Mouse (Mus musculus) stomach, embryonic 16.5 days (tissue): ENCODE results near the gene Ebpl. TPM values are rescaled to one million over a fixed set of nuclear protein-coding genes. Genes with fewer than 3 reads are reported as not detected.

Experiments used
- ATAC-seq: fragments of 200-750 bp; cut with Nextera tagmentation; 2 replicates; pipeline ENCODE4 v1.8.0; 2017; ENCODE audit warnings: moderate number of reproducible peaks, moderate TSS enrichment; ENCODE audit not compliant: insufficient read depth, low FRiP score
- H3K27ac ChIP-seq: fragments of 300-500 bp; sonication (generic); 2 replicates; pipeline ENCODE4 v1.5.1; 2014; ENCODE audit warnings: low read length
- H3K27me3 ChIP-seq: fragments of 300-500 bp; sonication (generic); 2 replicates; pipeline ENCODE4 v1.6.1; 2014; ENCODE audit warnings: low read length, control low read depth, mixed read lengths; ENCODE audit not compliant: control insufficient read depth, insufficient read depth
- H3K36me3 ChIP-seq: fragments of 300-500 bp; sonication (generic); 2 replicates; pipeline ENCODE4 v1.6.1; 2014; ENCODE audit warnings: low read length; ENCODE audit not compliant: control insufficient read depth, insufficient read depth
- H3K4me1 ChIP-seq: fragments of 300-500 bp; sonication (generic); 2 replicates; pipeline ENCODE4 v1.6.1; 2014; ENCODE audit warnings: low read length, control low read depth, mixed read lengths; ENCODE audit not compliant: control insufficient read depth, insufficient read depth
- H3K4me2 ChIP-seq: fragments of 300-500 bp; sonication (generic); 2 replicates; pipeline ENCODE4 v1.6.1; 2014; ENCODE audit warnings: low read depth, low read length, mixed read lengths
- H3K4me3 ChIP-seq: fragments of 300-500 bp; sonication (generic); replicated peaks from 2 replicates; pipeline ENCODE4 v1.5.1; 2014; ENCODE audit warnings: mild to moderate bottlenecking, low read length
- H3K9ac ChIP-seq: fragments of 300-500 bp; sonication (generic); 2 replicates; pipeline ENCODE4 v1.6.1; 2014; ENCODE audit warnings: low read length
- H3K9me3 ChIP-seq: fragments of 300-500 bp; sonication (generic); replicated peaks from 2 replicates; pipeline ENCODE4 v1.6.1; 2016; ENCODE audit warnings: low read length, control low read depth; ENCODE audit not compliant: control insufficient read depth
- WGBS: fragments of 180-500 bp; shearing (Covaris S2); extraction: QIAGEN DNeasy Blood & Tissue Kit; methylation state at CpG from one replicate; pipeline ENCODE4 v1.1.7; 2014; 5-methylcytosine and 5-hydroxymethylcytosine counted together
- polyA plus RNA-seq: library from polyadenylated mRNA; unstranded; fragments of >200 nt; fragmentation: Nextera tagmentation; extraction: Ambion mirVana; gene quantifications from 2 replicates; pipeline ENCODE4 v1.2.1, GENCODE M21; 2015

The Ebpl gene
- polyA plus RNA-seq, 1 experiment from 2014 or later, result 8.8 TPM

DNA sequence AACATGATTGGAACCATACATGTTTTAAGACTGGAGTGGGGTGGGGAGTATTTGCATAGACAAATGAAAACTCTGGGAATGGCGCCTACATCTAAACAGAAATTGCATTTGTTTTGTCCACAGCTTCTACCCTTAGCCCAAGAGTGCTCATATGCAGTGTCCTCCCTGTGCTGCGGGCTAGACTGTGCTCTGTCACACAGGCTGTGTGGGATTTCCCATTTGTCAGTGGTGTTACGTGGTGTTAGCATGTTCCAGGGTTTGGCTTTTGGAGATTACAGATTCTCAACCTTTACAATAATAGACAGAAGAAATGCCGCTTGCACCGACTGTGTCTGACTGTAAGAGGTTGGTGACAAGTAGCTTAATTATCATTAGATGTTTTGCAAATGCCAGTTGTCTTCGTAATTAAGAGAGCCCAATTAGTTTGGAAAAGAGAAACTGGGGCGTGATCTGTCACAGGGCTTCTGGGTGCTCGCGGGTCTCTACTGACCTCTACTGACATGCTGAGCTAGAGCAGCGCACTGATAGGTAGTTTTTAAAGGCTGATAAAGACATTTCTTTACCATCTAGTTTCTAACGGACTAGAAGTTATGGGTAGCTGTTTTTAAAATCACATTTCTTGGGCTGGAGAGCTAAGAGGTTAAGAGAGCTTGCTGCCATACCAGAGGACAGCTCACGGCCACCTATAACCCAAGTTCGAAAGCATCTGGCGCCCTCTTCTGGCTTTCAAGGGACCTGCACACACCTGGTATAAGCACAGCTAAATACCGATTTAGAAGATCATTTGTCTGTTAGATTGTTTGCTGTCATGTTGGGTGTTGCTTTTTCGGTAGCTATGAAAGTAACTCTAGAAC is 66.1 kb downstream of the Ebpl start:
- no peaks in the 10 kb centered on the region for H3K36me3 ChIP-seq
- no peak for ATAC-seq
- 53% methylated on average over 16 of the region's 16 CpGs for WGBS
- H3K27ac ChIP-seq, result no peak overlapping the region
- 0 out of 2 replicates have a peak overlapping the region, but pooled peaks have one; percentile 4 for H3K4me2 ChIP-seq
- no peak overlapping the region for H3K9ac ChIP-seq
- H3K9me3 ChIP-seq, result no peaks in the 10 kb centered on the region
- no peaks in the 10 kb centered on the region for H3K27me3 ChIP-seq
- no peak overlapping the region for H3K4me3 ChIP-seq
- H3K4me1 ChIP-seq, result 0 out of 2 replicates have a peak, but pooled peaks cover 6% of the 10 kb centered on the region

DNA sequence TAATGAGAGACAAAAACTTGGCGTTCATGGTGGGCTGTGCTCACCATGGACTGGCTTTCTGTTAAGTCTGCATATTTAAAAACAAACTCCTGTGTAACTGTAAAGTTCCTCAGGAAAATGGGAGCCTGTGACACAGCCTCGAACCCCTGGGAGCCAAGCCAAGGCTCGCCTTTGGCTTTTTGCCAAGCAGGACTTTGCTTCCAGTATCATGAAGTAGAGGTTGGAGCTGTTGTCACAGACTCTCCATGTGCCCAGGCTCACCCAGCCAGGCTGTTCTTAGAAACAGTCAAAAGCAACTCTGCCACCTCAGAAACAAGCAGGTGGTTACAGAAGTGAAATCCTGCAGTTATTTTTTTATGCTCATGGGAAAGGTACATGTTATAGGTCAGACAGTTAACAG is 69.6 kb downstream of the Ebpl start:
- no peaks in the 10 kb centered on the region for H3K36me3 ChIP-seq
- 39% methylated on average over 3 of the region's 3 CpGs for WGBS
- H3K27ac ChIP-seq, result peak overlapping the region; percentile 10; the same call in 1 of the 2 replicates
- H3K9ac ChIP-seq, result no peak overlapping the region
- H3K4me3 ChIP-seq, result no peak overlapping the region
- no peaks in the 10 kb centered on the region for H3K27me3 ChIP-seq
- no peak overlapping the region for H3K4me2 ChIP-seq
- ATAC-seq, result peak; percentile 34; the same call in 1 of the 2 replicates
- H3K4me1 ChIP-seq, result 0 out of 2 replicates have a peak, but pooled peaks cover 6% of the 10 kb centered on the region
- H3K9me3 ChIP-seq, result no peaks in the 10 kb centered on the region

DNA sequence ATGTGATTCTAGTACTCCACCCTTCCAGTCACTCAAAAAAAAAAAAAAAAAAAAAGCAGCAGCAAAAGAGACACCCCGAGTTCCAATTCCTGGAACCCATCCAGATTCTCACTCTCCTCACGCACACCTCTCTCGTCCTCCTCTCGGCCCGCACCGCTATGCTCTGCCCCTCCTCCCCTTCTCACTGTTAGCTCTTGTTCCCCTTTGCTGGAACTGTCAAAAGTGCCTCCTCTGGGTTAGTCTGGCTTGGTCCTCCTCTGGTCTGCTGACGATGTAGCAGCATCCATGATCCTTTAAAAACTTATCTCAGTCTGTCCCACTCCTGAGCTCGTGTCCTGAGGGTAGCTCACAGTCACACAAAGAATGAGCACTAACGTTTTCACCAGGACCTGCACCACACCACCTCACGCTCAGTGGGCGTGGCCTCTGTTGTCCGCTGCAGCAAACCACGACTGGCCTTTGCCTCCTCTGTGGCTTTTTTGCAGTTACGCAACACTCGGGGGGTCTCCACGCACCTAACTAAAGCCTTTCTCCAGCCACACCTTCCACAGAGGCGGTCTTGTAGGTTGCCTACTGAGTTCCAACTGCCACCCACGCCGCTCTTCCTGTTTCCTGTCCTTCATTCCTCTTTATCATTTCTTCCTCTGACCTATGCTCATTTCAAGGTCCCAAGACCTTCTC is 71.5 kb downstream of the Ebpl start:
- no peaks in the 10 kb centered on the region for H3K36me3 ChIP-seq
- no peak overlapping the region for H3K4me2 ChIP-seq
- H3K27ac ChIP-seq, result no peak overlapping the region
- H3K4me1 ChIP-seq, result 0 out of 2 replicates have a peak, but pooled peaks cover 6% of the 10 kb centered on the region
- no peak for ATAC-seq
- 60% methylated on average over 19 of the region's 19 CpGs for WGBS
- H3K27me3 ChIP-seq, result no peaks in the 10 kb centered on the region
- no peaks in the 10 kb centered on the region for H3K9me3 ChIP-seq
- H3K4me3 ChIP-seq, result no peak overlapping the region
- H3K9ac ChIP-seq, result no peak overlapping the region

Other genes with a start within 250 kb of the Ebpl start
- gene Sacs, start 222.0 kb downstream of the Ebpl start, polyA plus RNA-seq, result 1.9 and 2.4 TPM in 2 replicates
- gene Sgcg, start 101.9 kb downstream of the Ebpl start, polyA plus RNA-seq, result 1.6 and 5.6 TPM in 2 replicates
- 1.4 and 1.6 TPM in 2 replicates for gene Arl11, start 50.7 kb downstream of the Ebpl start, polyA plus RNA-seq
- 44.9 and 45.9 TPM in 2 replicates for gene Kpna3, start 79.4 kb upstream of the Ebpl start, polyA plus RNA-seq
- gene Spryd7, start 196.4 kb upstream of the Ebpl start, polyA plus RNA-seq, result 21.5 and 22.6 TPM in 2 replicates
- gene Trim13, start 237.8 kb upstream of the Ebpl start, polyA plus RNA-seq, result 22.6 and 26.3 TPM in 2 replicates
- gene Kcnrg, start 247.0 kb upstream of the Ebpl start, polyA plus RNA-seq, result 0.81 and 1.0 TPM in 2 replicates